Mouse (Mus musculus): ENCODE measurements around the gene Gm28710. TPM values are rescaled to one million over a fixed set of nuclear protein-coding genes. Genes with fewer than 3 reads are reported as not detected.

The Gm28710 gene
- polyA plus RNA-seq (2012; rRNA removed): 0.02 TPM in 1 of 2 replicates, not detected in the other

DNA sequence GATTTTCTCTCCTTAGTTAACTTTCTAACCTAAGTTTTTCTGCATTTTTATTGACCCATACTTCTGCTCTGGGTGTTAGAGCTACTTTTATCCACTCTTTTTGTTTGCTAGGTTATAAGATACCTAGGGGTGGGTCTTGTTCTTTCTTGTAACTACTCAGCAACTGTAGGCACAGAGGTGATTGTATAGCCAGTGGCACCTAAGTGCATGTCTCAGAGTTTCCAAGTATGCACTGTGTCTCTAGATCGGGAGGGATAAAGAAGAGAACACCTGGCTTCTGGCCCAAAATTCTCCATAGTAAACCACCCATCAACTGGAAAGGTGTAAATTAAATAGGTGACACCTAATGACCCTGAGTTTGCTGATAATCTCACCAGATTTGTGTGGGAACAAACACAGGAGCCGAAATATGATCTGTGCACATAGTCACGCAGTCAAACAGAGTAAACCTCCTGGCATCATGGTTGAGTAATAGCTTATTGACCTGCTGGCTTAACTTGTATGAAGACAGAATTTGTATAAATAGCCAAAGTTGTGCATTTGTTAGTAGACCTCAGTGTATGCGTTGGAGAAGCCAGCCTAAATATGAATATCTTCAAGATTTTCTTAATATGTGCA, at the start of gene Gm28710:
Gm28710 (plus strand) TSS at position 568 of the 618 bp plus-strand sequence.

Other genes starting within 250 kb of the Gm28710 start
- gene Hgf, start 238.3 kb upstream of the Gm28710 start, polyA plus RNA-seq (2012; rRNA removed): 0.83 and 2.7 TPM in 2 replicates